Mouse (Mus musculus) intestine, embryonic 16.5 days (tissue): Measurements from ENCODE around the gene Adam1a. TPM values are rescaled to one million over a fixed set of nuclear protein-coding genes. Genes with fewer than 3 reads are reported as not detected.

Experiments
- ATAC-seq: fragments of 200-750 bp; cut with Nextera tagmentation; 2 replicates; pipeline ENCODE4 v1.8.0; 2017; ENCODE audit warnings: moderate TSS enrichment, moderate library complexity
- H3K27ac ChIP-seq: fragments of 300-500 bp; sonication (generic); 2 replicates; pipeline ENCODE4 v1.5.1; 2014; ENCODE audit warnings: mild to moderate bottlenecking, low read length
- H3K27me3 ChIP-seq: fragments of 300-500 bp; sonication (generic); replicated peaks from 2 replicates; pipeline ENCODE4 v1.6.1; 2014; ENCODE audit warnings: low read length, control low read depth, mixed read lengths; ENCODE audit not compliant: control insufficient read depth, insufficient read depth
- H3K36me3 ChIP-seq: fragments of 300-500 bp; sonication (generic); 2 replicates; pipeline ENCODE4 v1.6.1; 2014; ENCODE audit warnings: low read length, control low read depth; ENCODE audit not compliant: control insufficient read depth, insufficient read depth
- H3K4me1 ChIP-seq: fragments of 300-500 bp; sonication (generic); 2 replicates; pipeline ENCODE4 v1.6.1; 2014; ENCODE audit warnings: low read length, control low read depth, mixed read lengths; ENCODE audit not compliant: control insufficient read depth, insufficient read depth
- H3K4me2 ChIP-seq: fragments of 300-500 bp; sonication (generic); 2 replicates; pipeline ENCODE4 v1.6.1; 2014; ENCODE audit warnings: low read depth, low read length, control low read depth
- H3K4me3 ChIP-seq: fragments of 300-500 bp; sonication (generic); 2 replicates; pipeline ENCODE4 v1.5.1; 2014; ENCODE audit warnings: mild to moderate bottlenecking, low read length
- H3K9ac ChIP-seq: fragments of 300-500 bp; sonication (generic); 2 replicates; pipeline ENCODE4 v1.6.1; 2014; ENCODE audit warnings: low read depth, low read length
- H3K9me3 ChIP-seq: fragments of 300-500 bp; sonication (generic); 2 replicates; pipeline ENCODE4 v1.6.1; 2016; ENCODE audit warnings: low read length, control low read depth; ENCODE audit not compliant: control insufficient read depth
- WGBS: fragments of 180-500 bp; shearing (Covaris S2); extraction: QIAGEN DNeasy Blood & Tissue Kit; methylation state at CpG from one replicate; pipeline ENCODE4 v1.1.7; 2014; 5-methylcytosine and 5-hydroxymethylcytosine counted together
- polyA plus RNA-seq: library from polyadenylated mRNA; unstranded; fragments of >200 nt; fragmentation: Nextera tagmentation; extraction: Ambion mirVana; gene quantifications from 2 replicates; pipeline ENCODE4 v1.2.1, GENCODE M21; 2015

The Adam1a gene
- polyA plus RNA-seq = 0.81 and 1.0 TPM in 2 replicates

DNA sequence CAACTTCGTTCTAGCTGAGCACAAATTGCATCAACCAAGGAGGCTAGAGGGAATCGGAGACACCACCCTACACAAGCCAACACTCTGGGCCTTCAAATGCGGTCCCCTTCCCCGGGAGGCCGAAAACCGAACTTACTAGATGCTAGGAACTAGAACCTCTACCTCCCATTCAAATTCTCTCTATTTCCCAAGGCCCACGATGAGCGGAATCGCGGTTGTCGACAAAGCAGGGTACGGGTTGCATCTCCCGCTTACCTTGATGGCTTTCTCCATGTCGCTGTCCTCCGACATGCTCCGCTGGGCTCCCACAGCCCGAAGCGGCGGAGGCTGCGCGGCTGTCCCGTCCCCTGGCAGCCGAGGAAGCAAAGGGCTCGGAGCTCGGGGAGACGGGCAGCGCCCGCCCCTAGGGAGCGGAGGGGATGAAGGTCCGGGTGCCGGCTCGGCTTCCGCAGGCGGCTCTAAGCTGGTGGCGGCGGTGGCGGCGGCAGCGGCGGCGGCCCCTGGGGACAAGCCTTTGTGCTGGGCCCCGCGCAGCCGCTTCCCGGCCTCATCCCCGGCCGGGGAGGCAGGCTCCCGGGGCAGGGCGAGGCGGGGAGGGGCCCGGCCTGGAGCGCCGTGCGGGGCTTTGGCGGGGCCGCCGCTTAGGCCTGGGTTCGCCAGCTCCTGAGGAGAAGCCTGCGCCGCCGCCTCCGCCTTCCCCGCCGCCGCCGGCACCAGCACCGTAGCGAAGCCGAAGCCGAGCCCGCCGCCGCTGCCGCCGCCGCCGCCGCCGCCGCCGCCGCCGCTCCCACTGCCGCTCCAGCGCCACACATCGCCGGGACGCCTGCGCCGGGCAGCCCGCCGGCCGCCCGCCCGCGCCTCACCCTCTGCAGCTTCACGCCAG, at the start of gene Adam1a, which contains the start of gene Gm42878:
Gene Adam1a (minus strand): TSS at position 573 of the 883 bp plus-strand sequence.
Gene Gm42878 (minus strand): TSS at position 573 of the 883 bp plus-strand sequence.
- Histone ChIP-seq H3K36me3 (no peaks in the 10 kb centered on the region), H3K4me3 (peak within 1 kb of the TSS; percentile 100), H3K9ac (peak within 1 kb of the TSS; percentile 98), H3K4me2 (peak within 1 kb of the TSS; percentile 88), H3K27me3 (no peaks in the 10 kb centered on the region), H3K4me1 (peaks cover 18% of the 10 kb centered on the region), H3K9me3 (no peaks in the 10 kb centered on the region), H3K27ac (peak within 1 kb of the TSS; percentile 95)
- WGBS = under 1% methylated on average over 68 of the region's 97 CpGs
- peak; percentile 77 for ATAC-seq

DNA sequence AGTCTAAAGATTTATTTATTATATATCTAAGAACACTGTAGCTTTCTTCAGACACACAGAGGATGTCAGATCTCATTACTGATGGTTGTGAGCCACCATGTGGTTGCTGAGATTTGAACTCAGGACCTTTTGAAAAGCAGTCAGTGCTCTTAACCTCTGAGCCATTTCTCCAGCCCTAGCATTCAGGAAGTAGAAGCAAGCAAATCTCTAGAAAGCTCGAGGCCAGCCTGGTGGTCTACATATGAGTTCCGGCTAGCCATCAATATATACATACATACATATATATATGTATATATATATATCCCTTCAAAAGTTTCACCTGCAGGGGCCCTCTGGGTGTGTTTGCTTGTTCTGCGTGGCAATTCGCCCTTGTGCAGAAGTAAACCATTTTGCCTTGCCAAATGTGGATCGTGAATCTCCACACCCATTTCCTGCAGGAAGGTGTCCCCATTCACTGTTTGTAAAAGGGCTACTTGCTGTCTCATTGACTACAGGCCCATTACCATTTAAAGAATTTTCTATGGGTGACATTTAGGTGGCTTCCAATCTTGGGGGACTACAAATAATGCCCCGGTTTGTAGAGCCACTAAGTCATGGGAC, 49.5 kb upstream of the Adam1a start:
- H3K27me3 ChIP-seq = no peaks in the 10 kb centered on the region
- no peak overlapping the region for H3K27ac ChIP-seq
- H3K4me2 ChIP-seq = no peak overlapping the region
- H3K9ac ChIP-seq = no peak overlapping the region
- H3K4me3 ChIP-seq = no peak overlapping the region
- H3K36me3 ChIP-seq = no peaks in the 10 kb centered on the region
- no peaks in the 10 kb centered on the region for H3K9me3 ChIP-seq
- WGBS = 69% methylated on average over 6 of the region's 6 CpGs
- ATAC-seq = no peak
- peaks cover 27% of the 10 kb centered on the region for H3K4me1 ChIP-seq

- Histone ChIP-seq H3K4me3 (peak within 1 kb of the TSS; percentile 87), H3K36me3 (no peaks in the 10 kb centered on the region), H3K4me2 (peak within 1 kb of the TSS; percentile 92), H3K27ac (peak within 1 kb of the TSS; percentile 87), H3K9ac (peak within 1 kb of the TSS; percentile 87), H3K4me1 (peaks cover 27% of the 10 kb centered on the region), H3K9me3 (no peaks in the 10 kb centered on the region), H3K27me3 (no peaks in the 10 kb centered on the region)
- peak; percentile 90 for ATAC-seq
- WGBS = 4% methylated on average over 47 of the region's 47 CpGs
Measured at GRCm38 (mm10) chr5:121593451-121594401, 48.4 kb upstream of the Adam1a start, which contains the start of gene Aldh2. Gene Aldh2, minus strand, starts transcription at chr5:121593824.

- Histone ChIP-seq H3K4me3 (peak overlapping the region; percentile 87), H3K36me3 (no peaks in the 10 kb centered on the region), H3K9me3 (no peaks in the 10 kb centered on the region), H3K4me1 (peaks cover 27% of the 10 kb centered on the region), H3K4me2 (peak overlapping the region; percentile 92), H3K9ac (peak overlapping the region; percentile 87), H3K27me3 (no peaks in the 10 kb centered on the region), H3K27ac (peak overlapping the region; percentile 87)
- WGBS = 4% methylated on average over 33 of the region's 33 CpGs
- ATAC-seq = peak; percentile 63
Measured at GRCm38 (mm10) chr5:121592816-121593407, 47.6 kb upstream of the Adam1a start.

DNA sequence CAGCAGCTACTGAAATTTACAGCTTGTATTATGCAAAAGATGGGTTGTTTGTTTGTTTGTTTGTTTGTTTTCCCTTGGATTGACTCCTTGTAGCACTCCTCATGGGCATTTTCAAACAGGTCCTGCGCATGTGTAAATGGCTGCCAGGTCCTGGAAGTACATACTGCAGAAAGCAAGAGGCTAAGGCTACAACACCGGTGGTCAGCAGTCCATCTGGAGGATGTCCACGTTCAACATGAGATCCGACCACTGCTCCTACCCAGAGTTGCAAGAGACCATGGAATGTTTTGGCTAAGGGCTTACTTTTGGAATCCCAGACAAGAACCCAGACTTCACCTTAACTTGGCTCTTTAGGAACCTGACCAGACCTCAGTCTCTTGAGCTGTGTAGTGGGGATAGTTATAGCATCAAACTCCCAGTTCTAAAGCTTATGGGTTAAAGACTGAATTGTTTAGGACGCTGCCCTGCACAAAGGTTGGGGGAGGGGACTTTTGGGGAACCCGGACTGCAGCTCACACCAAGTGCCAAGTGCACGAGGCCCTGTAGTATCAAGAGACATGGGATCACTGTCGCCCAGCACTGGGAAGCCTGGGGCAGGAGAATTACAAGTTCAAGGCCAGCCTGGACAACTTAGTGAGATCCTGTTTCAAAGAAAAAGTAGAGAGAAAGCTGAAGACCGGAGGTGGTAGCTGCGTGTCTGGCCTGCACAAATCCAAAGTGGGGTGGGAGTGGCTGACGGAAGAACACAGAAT, 47.0 kb upstream of the Adam1a start:
- peaks cover 27% of the 10 kb centered on the region for H3K4me1 ChIP-seq
- H3K27ac ChIP-seq = no peak overlapping the region
- H3K27me3 ChIP-seq = no peaks in the 10 kb centered on the region
- WGBS = 66% methylated on average over 11 of the region's 11 CpGs
- no peaks in the 10 kb centered on the region for H3K9me3 ChIP-seq
- peak overlapping the region; percentile 87 for H3K4me3 ChIP-seq
- 0 out of 2 replicates have a peak overlapping the region, but pooled peaks have one; percentile 87 for H3K9ac ChIP-seq
- H3K36me3 ChIP-seq = no peaks in the 10 kb centered on the region
- no peak for ATAC-seq
- H3K4me2 ChIP-seq = peak overlapping the region; percentile 92

DNA sequence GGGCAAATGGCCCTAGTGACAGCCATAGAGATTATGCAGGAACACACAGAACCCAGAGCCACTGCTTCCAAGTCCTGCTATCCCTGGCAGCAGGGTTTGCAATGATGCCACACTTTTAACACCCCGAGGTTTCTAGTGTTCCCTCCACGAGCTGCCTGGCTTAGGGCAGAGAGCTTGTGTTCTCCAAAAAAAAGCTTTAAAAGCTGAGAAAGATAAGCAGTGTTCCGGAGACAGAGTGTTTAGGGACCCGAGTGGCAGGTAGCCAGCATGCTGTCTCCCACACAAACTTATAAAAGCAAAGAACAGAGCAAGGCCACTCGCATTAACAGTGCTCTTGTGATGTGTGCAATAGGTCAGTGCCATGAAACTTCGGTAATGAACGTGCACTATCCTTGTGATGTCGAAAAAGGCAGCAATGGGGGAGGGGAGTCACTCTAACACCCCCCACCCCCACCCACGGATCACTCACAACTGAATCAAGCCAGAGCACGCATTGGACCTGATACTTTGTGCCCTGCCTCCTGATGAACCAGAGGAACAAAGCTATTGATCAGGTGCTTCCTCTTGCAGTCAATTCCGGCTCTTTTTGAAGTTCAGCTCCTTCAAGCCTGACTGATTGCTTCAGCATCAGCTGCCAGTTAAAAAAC, 46.3 kb upstream of the Adam1a start:
- ATAC-seq = no peak
- Histone ChIP-seq H3K36me3 (no peaks in the 10 kb centered on the region), H3K4me3 (no peak overlapping the region), H3K4me1 (peaks cover 29% of the 10 kb centered on the region), H3K27me3 (no peaks in the 10 kb centered on the region), H3K4me2 (peak overlapping the region; percentile 92), H3K9ac (no peak overlapping the region), H3K27ac (no peak overlapping the region), H3K9me3 (no peaks in the 10 kb centered on the region)
- 72% methylated on average over 11 of the region's 11 CpGs for WGBS

DNA sequence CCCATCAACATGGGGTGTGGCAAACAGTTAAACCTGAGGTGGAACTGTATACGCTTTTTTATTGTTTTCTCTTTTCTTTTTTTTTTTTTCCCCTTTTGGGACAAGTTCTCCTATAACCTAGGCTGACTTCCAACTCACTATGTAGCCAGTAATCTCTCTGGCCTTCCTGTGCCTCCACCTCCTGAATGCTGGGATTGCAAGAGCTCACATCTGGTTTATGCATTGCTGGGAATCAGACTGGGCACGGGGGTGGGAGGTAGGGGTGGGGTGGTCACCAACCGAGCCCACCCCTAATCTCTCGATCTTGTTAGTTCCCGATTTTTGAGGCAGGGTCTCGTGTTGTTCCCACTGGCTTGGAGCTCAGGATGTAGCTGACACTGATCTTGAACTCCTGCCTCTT, 44.6 kb upstream of the Adam1a start:
- Histone ChIP-seq H3K9me3 (no peaks in the 10 kb centered on the region), H3K4me3 (no peak overlapping the region), H3K27ac (no peak overlapping the region), H3K27me3 (no peaks in the 10 kb centered on the region), H3K36me3 (no peaks in the 10 kb centered on the region), H3K9ac (no peak overlapping the region), H3K4me2 (no peak overlapping the region), H3K4me1 (peaks cover 26% of the 10 kb centered on the region)
- no peak for ATAC-seq
- WGBS = 81% methylated on average over 6 of the region's 6 CpGs
